ENCODE assay signal across 10 mouse cellular contexts in genomic region chrX:162085897-162086200, GRCm38 (mm10).
DNase-seq lines count a peak whose midpoint lies in the region; ATAC-seq and TF ChIP-seq lines count a peak whose summit lies in the region.
"Had no signal": no experiment of that assay in that cellular context is flagged by ENCODE, and none has a peak within 500 bp of the region (broad histone marks: within the 10 kb centered on the region; RNA-seq: fewer than 3 reads in every experiment).

No protein-coding gene starts in this region.

- ATAC-seq in heart, postnatal 0 days (ENCODE audit: insufficient read depth, low read depth), result no peak
- peak; percentile 32; the same call in 1 of the 2 replicates for ATAC-seq in lung, embryonic 16.5 days (ENCODE audit: low read depth)
- no peak for ATAC-seq in liver, postnatal 0 days
- ATAC-seq: intestine, postnatal 0 days had no signal

- DNase-seq in heart, postnatal 0 days (ENCODE audit: low spot score), result peak; percentile 5
- DNase-seq in heart, embryonic 10.5 days (ENCODE audit: low spot score), result no peak
- DNase-seq in lung, adult 18-20 months, result no peak
- DNase-seq in frontal cortex, postnatal 10 days (ENCODE audit: low spot score in 2 of 2), result peak; percentile 6 to 9
- peak; percentile 46 for DNase-seq in left cerebral cortex, postnatal 4 days
- DNase-seq in thymus, postnatal 25 days, result no peak
- no peak for DNase-seq in liver, postnatal 0 days
- DNase-seq: liver, embryonic 13.5 days had no signal

- no peaks in the 10 kb centered on the region for H3K9me3 ChIP-seq in heart, postnatal 0 days (replicated peaks; ENCODE audit: control insufficient read depth, low read length)
- H3K9me3 ChIP-seq in heart, embryonic 10.5 days, result no peaks in the 10 kb centered on the region
- H3K9me3 ChIP-seq in lung, embryonic 16.5 days (ENCODE audit: control insufficient read depth, low read length), result no peaks in the 10 kb centered on the region
- H3K9me3 ChIP-seq in liver, postnatal 0 days (ENCODE audit: low read length), result no peaks in the 10 kb centered on the region
- H3K9me3 ChIP-seq: liver, embryonic 13.5 days had no signal

- H3K9ac ChIP-seq in heart, postnatal 0 days (replicated peaks; ENCODE audit: low read depth, low read length), result no peak overlapping the region
- H3K9ac ChIP-seq in lung, embryonic 16.5 days (ENCODE audit: low read length), result no peak overlapping the region
- no peak overlapping the region for H3K9ac ChIP-seq in liver, postnatal 0 days (replicated peaks)
- H3K9ac ChIP-seq: liver, embryonic 13.5 days had no signal

- WGBS in heart, postnatal 0 days, result 54% methylated on average over 1 of the region's 1 CpGs
- WGBS in heart, embryonic 10.5 days, result 68% methylated on average over 1 of the region's 1 CpGs
- 43% methylated on average over 1 of the region's 1 CpGs for WGBS in lung, embryonic 16.5 days
- WGBS in liver, postnatal 0 days (ENCODE audit: insufficient replicate concordance), result 76% methylated on average over 1 of the region's 1 CpGs

- no peaks in the 10 kb centered on the region for H3K36me3 ChIP-seq in heart, postnatal 0 days (replicated peaks; ENCODE audit: control insufficient read depth, insufficient read depth, low read length)
- no peaks in the 10 kb centered on the region for H3K36me3 ChIP-seq in heart, embryonic 10.5 days
- H3K36me3 ChIP-seq in lung, embryonic 16.5 days (ENCODE audit: control insufficient read depth, insufficient read depth, low read length), result no peaks in the 10 kb centered on the region
- no peaks in the 10 kb centered on the region for H3K36me3 ChIP-seq in liver, postnatal 0 days (replicated peaks; ENCODE audit: insufficient read depth, low read length)
- H3K36me3 ChIP-seq: liver, embryonic 13.5 days had no signal

- intact Hi-C loops in left cerebral cortex, postnatal 4 days (cut with DNase I), result no loop called here

- no peaks in the 10 kb centered on the region for H3K4me1 ChIP-seq in heart, postnatal 0 days (ENCODE audit: control insufficient read depth, insufficient read depth)
- H3K4me1 ChIP-seq in heart, embryonic 10.5 days, result no peaks in the 10 kb centered on the region
- no peaks in the 10 kb centered on the region for H3K4me1 ChIP-seq in lung, embryonic 16.5 days (replicated peaks; ENCODE audit: control insufficient read depth, insufficient read depth, low read length)
- H3K4me1 ChIP-seq in liver, postnatal 0 days (ENCODE audit: insufficient read depth), result no peaks in the 10 kb centered on the region
- H3K4me1 ChIP-seq: liver, embryonic 13.5 days had no signal

- no peak overlapping the region for H3K4me2 ChIP-seq in heart, postnatal 0 days (ENCODE audit: low read depth, low read length)
- H3K4me2 ChIP-seq in lung, embryonic 16.5 days (ENCODE audit: low read depth, low read length), result no peak overlapping the region
- H3K4me2 ChIP-seq in liver, postnatal 0 days (ENCODE audit: low read depth, low read length), result no peak overlapping the region
- H3K4me2 ChIP-seq: liver, embryonic 13.5 days had no signal

- no peak overlapping the region for H3K27ac ChIP-seq in heart, postnatal 0 days (ENCODE audit: low read depth)
- no peak overlapping the region for H3K27ac ChIP-seq in heart, embryonic 10.5 days
- H3K27ac ChIP-seq in lung, embryonic 16.5 days (ENCODE audit: low read length), result no peak overlapping the region
- H3K27ac ChIP-seq in liver, postnatal 0 days (ENCODE audit: low read depth), result no peak overlapping the region
- H3K27ac ChIP-seq: liver, embryonic 13.5 days had no signal

- TF ChIP-seq CTCF in heart, postnatal 0 days (IDR thresholded peaks at IDR 0.05; ENCODE audit: low read depth), result no peak
- TF ChIP-seq CTCF in liver, postnatal 0 days (IDR thresholded peaks at IDR 0.05; ENCODE audit: low read depth), result no peak

- no peak for TF ChIP-seq EP300 in heart, postnatal 0 days (IDR thresholded peaks at IDR 0.05; ENCODE audit: low read depth)
- no peak for TF ChIP-seq EP300 in liver, postnatal 0 days (IDR thresholded peaks at IDR 0.05; ENCODE audit: low read depth)

- no peaks in the 10 kb centered on the region for H3K27me3 ChIP-seq in heart, postnatal 0 days (ENCODE audit: control insufficient read depth, insufficient read depth, low read length)
- H3K27me3 ChIP-seq in heart, embryonic 10.5 days (ENCODE audit: insufficient read depth, poor library complexity, severe bottlenecking), result no peaks in the 10 kb centered on the region; the same call in 1 of the 2 replicates
- H3K27me3 ChIP-seq in lung, embryonic 16.5 days (ENCODE audit: control insufficient read depth, insufficient read depth, low read depth, low read length), result no peaks in the 10 kb centered on the region
- H3K27me3 ChIP-seq in liver, postnatal 0 days (ENCODE audit: insufficient read depth, low read length), result 0 out of 2 replicates have a peak, but pooled peaks cover 3% of the 10 kb centered on the region
- H3K27me3 ChIP-seq: liver, embryonic 13.5 days had no signal

- no peak overlapping the region for H3K4me3 ChIP-seq in heart, postnatal 0 days (ENCODE audit: low read depth, low read length)
- no peak overlapping the region for H3K4me3 ChIP-seq in heart, embryonic 10.5 days
- no peak overlapping the region for H3K4me3 ChIP-seq in lung, embryonic 16.5 days (ENCODE audit: low read length)
- H3K4me3 ChIP-seq in liver, postnatal 0 days (ENCODE audit: low read depth, low read length), result no peak overlapping the region
- H3K4me3 ChIP-seq: liver, embryonic 13.5 days had no signal

Comparison
In these comparisons a context has a peak if more than half of its experiments do, and no peak if none do; other contexts are left out.
1. DNase-seq: peak in heart, postnatal 0 days (single experiment), frontal cortex, postnatal 10 days (2 of 2) and left cerebral cortex, postnatal 4 days (single experiment); none in heart, embryonic 10.5 days (single experiment), lung, adult 18-20 months (0 of 2), thymus, postnatal 25 days (single experiment) and liver, postnatal 0 days (single experiment).